Mouse (Mus musculus): ENCODE data around the gene Zfp846.
A peak's percentile ranks its signal among the peaks of the same experiment; 100 is the strongest.
"Not testable (repeated sequence)": the region's sequence is repeated elsewhere in the genome, so short reads cannot be mapped to it uniquely, and the experiment has no call there.

Gene Zfp846

DNA sequence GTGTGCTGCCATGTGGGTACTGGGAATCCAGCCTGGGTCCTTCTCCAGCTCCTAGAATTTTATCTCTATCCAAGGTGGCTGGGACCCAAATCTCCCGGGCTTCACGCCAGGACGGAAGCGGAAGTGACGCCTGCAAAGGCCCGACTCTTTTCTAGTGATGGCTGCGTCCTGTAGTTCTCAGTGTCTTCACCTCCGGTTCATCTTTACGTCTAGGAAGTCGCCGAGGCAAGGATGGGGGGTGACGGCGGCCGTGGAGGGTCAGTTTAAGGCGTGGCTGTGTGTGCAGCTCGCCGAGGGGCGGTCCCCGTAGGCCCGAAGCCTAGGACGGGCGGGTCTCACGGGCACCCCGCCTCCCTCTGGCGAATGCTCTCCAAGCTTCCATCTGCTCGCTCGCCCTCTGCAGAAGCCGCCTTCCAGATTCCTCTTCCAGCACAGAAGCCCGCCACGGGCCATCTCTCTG is at the start of gene Zfp846:
Gene Zfp846, plus strand, starts transcription at position 117 of the 460 bp plus-strand sequence.
- peak; percentile 96 for DNase-seq (ENCODE audit: low read depth)

DNA sequence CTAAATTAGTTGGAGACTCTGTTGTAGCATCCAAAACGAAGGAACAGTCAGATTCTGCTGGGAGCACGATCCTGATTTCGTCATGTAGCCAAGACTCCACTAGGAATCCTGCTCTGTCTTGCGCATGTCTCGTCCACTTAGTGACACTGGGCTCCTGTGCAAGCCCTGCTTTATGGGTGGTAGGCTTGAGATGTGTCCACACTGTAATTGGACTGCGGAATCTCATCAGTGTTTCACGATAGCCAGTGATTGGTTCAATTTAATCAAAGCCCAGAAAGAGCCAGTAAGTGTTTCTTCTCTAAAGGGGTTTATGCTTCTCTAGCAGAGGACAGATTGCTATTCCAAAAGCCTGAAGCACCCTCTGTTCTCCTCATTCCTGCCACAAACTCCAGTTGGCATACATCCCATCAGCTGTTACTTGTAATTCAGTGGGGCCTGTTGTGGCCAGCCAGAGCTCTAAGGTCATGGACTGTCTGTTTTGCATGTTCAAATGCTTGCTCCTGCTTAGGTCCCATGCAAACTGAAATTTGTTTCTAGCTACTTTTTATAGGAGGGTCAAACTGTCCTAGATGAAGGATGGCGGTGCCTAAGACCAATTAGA is 46.7 kb upstream of the Zfp846 start:
- peak; percentile 17 for DNase-seq (ENCODE audit: low read depth)

- no peak for DNase-seq (ENCODE audit: low read depth)
These were observed 44.5 kb upstream of the Zfp846 start for GRCm38 (mm10) chr9:20536598-20536997.

DNA sequence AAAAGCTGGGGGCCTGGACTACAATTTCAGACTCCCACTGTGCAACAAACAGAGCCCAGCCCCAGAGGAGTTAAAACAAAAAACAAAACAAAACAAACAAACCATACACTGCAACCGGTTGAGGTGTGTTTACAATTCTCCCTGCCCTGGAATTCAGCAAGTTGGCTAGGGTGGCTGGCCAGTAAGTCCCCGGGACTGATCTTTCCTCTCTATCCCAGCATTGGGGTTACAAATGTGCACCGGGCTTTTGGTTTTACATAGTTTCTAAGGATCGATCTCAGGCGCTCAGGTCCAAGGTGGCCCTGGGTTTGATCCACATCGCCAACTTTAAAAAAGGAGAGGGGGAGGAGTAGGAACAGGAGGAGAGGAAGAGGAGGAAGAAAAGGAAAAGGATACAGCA is 37.6 kb upstream of the Zfp846 start:
- DNase-seq (ENCODE audit: low read depth) = no peak

DNA sequence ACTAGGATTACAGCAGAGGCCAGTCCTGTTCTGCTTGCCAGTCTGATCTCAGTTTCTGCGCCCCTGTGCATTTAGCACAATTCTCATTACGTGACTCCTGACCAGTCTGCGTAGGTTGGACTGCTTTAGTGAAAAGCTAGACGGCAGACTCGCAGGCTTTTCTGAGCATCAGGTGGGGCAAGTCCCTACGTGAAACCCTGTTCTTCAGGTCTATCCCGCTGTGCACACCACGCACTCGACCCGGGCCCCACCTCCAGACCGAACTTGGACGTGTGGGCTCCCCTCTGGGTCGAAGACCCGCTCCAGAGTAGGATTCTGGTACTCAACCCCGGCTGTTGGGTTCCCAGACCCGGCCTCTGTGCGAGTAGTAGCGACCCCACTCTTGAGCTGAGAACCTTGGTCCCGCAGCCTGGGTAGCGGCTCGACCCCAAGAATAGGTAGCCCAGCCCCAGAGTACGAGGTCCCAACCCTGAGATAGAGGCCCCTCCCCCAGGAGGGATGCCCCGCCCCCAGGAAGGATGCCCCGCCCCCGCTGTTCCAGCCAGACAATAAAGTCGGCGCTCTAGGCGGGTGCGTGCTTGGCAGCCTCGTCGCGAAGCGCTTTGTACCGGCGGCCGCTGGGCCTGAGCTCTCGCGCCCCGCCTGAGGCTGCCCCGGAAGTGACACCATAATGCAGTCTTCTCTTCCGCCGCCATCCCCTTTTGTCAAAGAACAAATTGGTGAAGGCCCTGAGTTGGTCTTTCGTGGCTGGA is 36.8 kb upstream of the Zfp846 start:
- no peak for DNase-seq (ENCODE audit: low read depth)

DNA sequence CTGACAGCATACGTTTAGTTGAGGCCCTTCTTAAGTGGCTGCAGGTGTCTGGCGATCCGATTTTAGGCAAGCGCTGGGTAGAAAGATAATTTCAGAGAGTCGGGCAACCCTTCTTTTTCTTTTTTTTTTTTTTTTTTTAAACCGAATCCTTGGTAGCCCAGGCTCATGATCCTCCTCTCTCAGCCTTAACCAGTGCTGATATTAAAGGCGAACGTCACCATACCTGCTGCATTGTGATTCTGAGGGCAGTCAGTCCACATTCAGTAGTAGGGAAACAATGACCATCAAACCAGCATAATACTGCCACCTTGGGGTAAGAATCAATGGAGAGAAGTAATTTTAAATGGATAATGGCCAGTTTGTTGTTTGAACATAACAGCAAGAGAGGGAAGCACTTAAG is 35.9 kb upstream of the Zfp846 start:
- peak; percentile 57 for DNase-seq (ENCODE audit: low read depth)

- DNase-seq (ENCODE audit: low read depth) = no peak
These were observed 29.3 kb upstream of the Zfp846 start for GRCm38 (mm10) chr9:20551781-20552275.

DNA sequence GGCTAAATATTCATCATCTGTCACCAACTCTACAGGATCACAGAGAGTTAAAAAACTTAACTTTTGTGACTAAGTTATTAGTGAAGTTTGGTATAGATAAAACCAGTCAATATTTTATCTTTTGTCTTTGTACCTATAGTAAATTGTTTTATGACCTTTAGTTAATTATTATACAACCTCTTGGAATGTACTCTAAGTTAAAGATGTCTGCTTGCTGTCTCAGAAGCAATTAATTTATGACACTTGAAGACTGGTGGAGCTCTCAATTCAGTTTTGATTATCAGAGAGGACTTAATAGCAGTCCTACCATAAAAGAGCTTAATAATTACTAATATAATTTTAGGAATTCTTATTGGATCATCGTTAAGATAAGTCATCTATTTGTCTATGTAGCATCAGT is 28.4 kb upstream of the Zfp846 start:
- no peak for DNase-seq (ENCODE audit: low read depth)

GRCm38 (mm10) chr9:20562177-20562576 is 18.9 kb upstream of the Zfp846 start:
- no peak for DNase-seq (ENCODE audit: low read depth)

DNA sequence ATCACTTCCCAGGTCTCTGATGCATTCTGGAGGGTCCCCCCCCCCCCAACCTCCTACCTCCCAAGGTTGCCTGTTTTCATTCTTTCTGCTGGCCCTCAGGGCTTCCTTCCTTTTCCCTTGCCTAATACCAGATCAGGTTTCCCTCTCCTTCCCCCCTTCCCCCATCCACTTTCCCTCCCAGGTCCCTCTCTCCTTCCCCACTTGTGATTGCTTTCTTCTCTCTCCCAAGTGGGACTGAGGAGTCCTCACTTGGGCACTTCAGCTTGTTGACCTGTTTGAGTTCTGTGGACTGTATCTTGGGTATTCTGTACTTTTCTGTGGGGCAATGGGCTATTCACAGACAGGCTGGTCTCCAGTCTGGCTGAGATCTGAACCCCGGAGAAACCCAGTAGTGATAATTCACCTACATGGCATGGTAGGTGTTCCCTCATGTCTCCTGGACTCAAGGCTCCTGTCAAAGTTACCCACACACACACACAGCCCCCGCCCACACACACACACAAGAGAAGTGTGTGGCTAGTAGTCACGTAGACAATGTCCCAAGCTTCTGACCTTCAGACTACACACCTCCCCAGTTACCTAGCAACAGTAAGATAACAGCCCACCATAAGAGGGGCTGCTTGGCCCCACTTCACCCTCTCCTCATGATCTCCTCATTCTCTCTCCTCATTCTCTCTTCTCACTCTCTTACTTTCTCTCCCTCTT is 15.6 kb upstream of the Zfp846 start:
- not testable (repeated sequence) for DNase-seq (ENCODE audit: low read depth)

- DNase-seq (ENCODE audit: low read depth) = no peak
These were observed 10.0 kb upstream of the Zfp846 start for GRCm38 (mm10) chr9:20571060-20571459.

GRCm38 (mm10) chr9:20576591-20576990 is 4.5 kb upstream of the Zfp846 start:
- no peak for DNase-seq (ENCODE audit: low read depth)

DNA sequence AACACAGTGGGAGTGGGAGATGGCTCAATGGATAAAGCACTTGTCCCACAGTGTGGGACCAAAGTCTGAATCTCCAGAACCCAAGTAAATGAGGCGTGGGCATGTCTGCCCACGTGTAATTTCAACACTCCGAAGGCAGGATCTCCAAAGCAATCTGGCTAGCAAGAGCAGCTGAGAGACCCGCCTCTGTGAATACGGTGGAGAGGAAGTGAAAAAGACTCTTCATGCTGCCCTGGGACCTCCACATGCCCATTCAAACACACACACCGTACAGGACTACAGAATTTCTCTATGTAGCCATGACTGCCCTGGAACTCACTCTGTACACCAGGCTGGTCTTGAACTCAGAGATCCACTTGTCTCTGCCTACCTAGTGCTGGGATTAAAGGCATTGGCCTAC is 20.2 kb downstream of the Zfp846 start:
- DNase-seq (ENCODE audit: low read depth) = no peak

GRCm38 (mm10) chr9:20606269-20606668 is 25.2 kb downstream of the Zfp846 start:
- no peak for DNase-seq (ENCODE audit: low read depth)

DNA sequence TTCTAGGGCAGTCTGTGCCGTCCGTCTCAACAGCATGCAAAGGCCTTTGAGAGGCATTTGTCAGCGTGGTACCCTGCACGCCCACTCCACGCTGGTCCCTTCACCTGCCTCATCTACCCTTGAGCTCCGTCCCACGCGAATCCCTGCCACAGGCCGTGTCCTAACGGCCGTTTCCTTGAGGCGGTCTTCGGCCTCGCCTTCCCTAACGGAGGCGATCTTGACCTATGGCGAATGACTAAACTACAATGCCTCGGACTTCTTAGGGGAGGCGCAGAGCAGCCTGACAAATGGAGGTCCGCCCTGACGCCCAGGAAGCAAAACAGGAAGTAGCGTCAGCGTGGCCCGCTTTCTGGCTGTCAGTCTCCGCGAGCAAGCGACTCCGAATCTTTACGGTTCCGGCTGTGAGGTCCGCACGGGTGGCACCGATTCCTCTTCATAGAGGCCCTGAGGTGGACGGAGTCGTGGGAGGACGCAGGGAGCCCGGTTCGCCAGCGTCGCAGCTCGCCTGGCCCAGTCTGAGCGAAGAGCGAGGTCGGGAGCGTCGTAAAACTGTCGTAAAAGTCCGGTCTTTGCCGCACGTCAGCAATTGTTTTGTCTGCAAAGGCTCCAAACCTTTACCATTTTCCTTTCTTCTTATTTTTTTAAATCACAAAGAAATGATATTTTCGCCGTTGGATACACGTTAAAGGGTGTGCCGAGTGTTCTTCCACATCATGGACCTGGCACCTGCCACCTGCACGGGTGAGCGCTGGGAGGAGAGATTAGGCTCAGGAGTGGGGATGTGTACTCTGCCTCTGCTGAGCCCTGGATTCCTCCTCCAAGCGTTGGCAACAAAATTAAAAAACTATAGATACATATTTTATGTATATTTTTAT is 26.2 kb downstream of the Zfp846 start:
- peak; percentile 92 for DNase-seq (ENCODE audit: low read depth)

GRCm38 (mm10) chr9:20609831-20610464 is 28.9 kb downstream of the Zfp846 start:
- no peak for DNase-seq (ENCODE audit: low read depth)

GRCm38 (mm10) chr9:20611976-20612375 is 30.9 kb downstream of the Zfp846 start:
- no peak for DNase-seq (ENCODE audit: low read depth)

GRCm38 (mm10) chr9:20616685-20617084 is 35.6 kb downstream of the Zfp846 start:
- DNase-seq (ENCODE audit: low read depth) = no peak

- no peak for DNase-seq (ENCODE audit: low read depth)
These were observed 50.2 kb downstream of the Zfp846 start for GRCm38 (mm10) chr9:20631332-20631731.

- not testable (repeated sequence) for DNase-seq (ENCODE audit: low read depth)
These were observed 54.6 kb downstream of the Zfp846 start for GRCm38 (mm10) chr9:20635676-20636075.

- no peak for DNase-seq (ENCODE audit: low read depth)
These were observed 55.2 kb downstream of the Zfp846 start for GRCm38 (mm10) chr9:20636256-20636655.

Measured in NIH3T3 (cell line).